Mouse (Mus musculus) thymus, adult 18-20 months (tissue): ENCODE measurements around the gene Gm20498.
A peak's percentile ranks its signal among the peaks of the same experiment; 100 is the strongest.
"Not testable (repeated sequence)": the region's sequence is repeated elsewhere in the genome, so short reads cannot be mapped to it uniquely, and the experiment has no call there.

Experiments used
- DNase-seq, 2 experiments: peaks; one replicate each; pipeline ENCODE4 v3.0.0; 2022; ENCODE audit warnings: mixed read lengths in 2 of 2

The Gm20498 gene

GRCm38 (mm10) chr12:81532316-81533028 lies at the start of gene Gm20498, which contains the start of gene Synj2bp:
Gene Gm20498, minus strand, starts transcription at chr12:81532905.
Gene Synj2bp, minus strand, starts transcription at chr12:81532911.
- peak; percentile 78 to 80 for DNase-seq

- no peak for DNase-seq
Observed at GRCm38 (mm10) chr12:81568374-81568773, 35.7 kb upstream of the Gm20498 start, which contains the start of gene Adam21. Gene Adam21, minus strand, starts transcription at chr12:81568474.

DNA sequence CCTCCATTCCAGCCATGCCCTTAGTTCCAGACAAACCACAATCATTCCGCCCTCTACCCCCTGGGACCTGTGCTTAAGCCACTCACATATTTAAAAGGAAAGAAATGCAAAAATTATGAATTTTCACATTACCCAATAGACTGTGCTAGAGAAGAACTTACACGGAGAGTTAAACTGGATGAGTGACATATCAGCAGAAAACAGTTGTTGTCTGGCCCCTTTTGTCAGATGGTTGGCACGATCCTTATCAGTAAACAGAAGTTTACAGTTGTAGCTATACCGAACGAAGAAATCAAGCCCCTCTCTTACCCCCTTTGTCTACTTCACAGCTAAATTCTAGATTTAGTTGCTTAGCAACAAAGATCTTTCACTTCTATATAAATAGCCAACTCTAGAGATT lies 35.2 kb upstream of the Gm20498 start:
- no peak for DNase-seq

- no peak for DNase-seq
Observed at GRCm38 (mm10) chr12:81564173-81564572, 31.5 kb upstream of the Gm20498 start.

DNA sequence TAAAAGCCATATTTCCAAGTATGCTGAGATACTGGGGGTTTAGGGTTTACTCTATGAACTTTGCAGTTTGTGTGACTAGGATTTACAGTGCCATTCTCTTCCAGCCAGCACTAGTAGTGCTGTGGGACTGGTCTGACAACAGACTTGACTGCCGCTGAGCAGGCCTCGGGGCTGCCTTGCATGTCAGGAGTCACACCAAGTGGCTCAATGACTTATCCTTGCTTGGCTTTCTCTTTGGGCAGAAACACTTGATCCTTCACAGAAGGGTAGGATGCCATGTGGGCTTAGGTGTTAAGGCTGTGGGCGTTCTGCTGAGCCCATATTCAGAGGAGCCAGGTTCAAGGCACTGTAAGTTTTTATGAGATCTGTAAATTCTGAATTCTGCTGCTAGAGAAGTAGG lies 16.6 kb upstream of the Gm20498 start:
- DNase-seq: no peak

GRCm38 (mm10) chr12:81547163-81547562 lies 14.5 kb upstream of the Gm20498 start:
- DNase-seq: no peak

DNA sequence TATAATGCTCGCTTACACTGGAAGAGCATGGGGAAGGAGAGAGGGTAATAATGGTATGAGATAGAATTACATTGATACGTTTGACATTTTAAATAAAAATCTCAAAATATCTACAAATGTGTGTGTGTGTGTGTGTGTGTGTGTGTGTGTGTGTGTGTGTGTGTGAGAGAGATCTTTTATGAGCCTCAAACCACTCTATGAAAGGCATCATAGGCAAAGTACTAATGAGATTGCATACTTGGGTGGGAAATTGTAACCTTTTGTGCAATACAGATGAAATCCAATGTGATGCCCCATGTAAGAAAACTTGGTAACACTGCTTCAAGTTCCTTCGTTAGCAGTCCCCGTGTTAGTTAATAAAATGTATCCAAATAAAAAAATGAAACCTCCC lies 319 bp upstream of the Gm20498 start:
- no peak for DNase-seq

- DNase-seq: not testable (repeated sequence)
Observed at GRCm38 (mm10) chr12:81530587-81530986, 2.1 kb downstream of the Gm20498 start.

- DNase-seq: not testable (repeated sequence)
Observed at GRCm38 (mm10) chr12:81496906-81497305, 35.8 kb downstream of the Gm20498 start.

DNA sequence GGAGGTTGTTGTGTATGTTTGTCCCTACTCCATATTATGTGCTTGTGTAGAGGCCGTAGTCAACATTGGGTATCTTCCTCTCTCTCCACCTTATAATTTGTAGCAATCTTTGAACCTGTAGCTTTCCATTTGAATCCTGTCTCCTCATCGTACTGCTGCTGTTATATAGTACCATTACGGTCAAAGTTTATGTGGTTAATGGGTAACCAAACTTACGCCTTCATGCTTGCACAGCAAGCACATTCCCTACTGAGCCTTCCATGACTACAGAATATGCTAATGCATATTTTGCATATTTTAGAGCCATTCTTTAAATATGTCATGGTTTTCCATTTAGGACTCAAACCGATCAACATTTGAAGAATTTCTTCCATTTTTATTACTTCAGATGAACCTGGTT lies 42.2 kb downstream of the Gm20498 start:
- DNase-seq: no peak

DNA sequence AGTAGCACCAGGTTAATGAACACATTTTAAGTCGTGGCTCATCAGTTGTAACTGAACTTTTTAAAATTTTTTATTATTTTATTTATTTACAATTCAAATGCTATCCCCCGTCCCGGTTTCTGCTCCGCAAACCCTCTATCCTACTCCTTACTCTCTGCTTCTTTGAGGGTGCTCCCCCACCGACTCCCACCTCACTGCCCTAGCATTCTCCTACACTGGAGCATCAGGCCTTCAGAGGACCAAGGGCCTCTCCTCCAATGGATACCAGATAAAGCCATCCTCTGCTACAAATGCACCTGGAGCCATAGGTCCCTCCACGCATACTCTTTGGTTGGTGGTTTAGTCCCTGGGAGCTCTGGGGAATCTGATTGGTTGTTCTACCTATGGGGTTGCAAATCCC lies 47.4 kb downstream of the Gm20498 start:
- DNase-seq: peak in 1 of 2 experiments; percentile 11

- DNase-seq: peak; percentile 82 to 86
Observed at GRCm38 (mm10) chr12:81484727-81485191, 47.9 kb downstream of the Gm20498 start, which contains the start of gene Cox16. Gene Cox16, minus strand, starts transcription at chr12:81485127.

DNA sequence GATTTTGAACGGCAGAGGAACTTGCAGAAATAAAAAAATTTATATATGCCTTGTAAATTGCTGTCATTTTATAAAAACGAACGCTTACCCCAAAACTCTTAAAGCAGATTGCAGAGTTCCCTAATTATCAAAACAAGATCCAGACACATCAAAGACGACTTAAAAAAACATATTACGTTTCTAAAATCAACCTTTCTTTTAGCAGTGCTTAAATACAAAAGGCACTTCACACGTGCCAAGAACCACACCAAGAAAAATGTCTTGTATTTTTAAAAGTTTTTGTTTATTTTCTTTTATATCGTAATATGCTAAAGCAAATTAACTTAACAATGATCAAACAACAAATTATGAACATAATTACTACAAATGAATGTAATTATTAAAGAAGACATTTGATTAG lies 48.5 kb downstream of the Gm20498 start:
- no peak for DNase-seq

DNA sequence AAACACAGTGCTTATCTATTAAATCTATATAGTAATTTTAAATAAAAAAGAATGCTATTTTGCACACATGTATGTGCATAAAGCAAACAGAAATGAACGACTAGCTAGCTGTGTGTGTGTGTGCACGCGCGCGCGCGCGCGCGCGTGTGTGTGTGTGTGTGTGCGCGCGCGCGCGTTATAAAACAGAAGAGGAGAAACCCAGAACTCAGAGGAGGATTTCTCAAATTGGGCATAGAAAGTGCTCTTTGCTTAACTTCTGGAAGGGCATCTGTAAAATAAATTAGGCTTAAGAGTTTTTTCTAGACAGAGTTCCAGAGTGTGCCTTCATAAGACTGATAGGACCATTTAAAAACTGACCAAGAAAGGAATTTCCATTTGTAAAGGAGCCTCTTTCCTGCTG lies 49.0 kb downstream of the Gm20498 start:
- DNase-seq: no peak

- not testable (repeated sequence) for DNase-seq
Observed at GRCm38 (mm10) chr12:81459051-81459450, 73.7 kb downstream of the Gm20498 start.

DNA sequence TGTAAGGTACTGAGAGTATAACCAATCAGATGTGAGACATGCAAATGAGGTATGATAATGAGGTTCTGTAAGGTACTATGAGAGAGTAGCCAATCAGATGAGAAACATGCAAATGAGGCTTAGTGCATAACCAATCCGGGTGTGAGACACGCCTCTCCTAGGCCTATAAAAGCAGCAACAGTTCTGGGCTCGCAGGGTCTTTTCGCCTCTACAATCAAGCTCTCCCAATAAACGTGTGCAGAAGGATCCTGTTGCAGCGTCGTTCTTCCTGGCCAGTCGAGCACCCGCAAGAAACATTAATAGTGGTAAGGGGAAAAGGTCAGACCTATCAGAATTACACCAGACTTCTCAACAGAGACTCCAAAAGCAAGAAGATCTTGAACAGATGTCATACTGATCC lies 93.7 kb downstream of the Gm20498 start:
- not testable (repeated sequence) for DNase-seq

DNA sequence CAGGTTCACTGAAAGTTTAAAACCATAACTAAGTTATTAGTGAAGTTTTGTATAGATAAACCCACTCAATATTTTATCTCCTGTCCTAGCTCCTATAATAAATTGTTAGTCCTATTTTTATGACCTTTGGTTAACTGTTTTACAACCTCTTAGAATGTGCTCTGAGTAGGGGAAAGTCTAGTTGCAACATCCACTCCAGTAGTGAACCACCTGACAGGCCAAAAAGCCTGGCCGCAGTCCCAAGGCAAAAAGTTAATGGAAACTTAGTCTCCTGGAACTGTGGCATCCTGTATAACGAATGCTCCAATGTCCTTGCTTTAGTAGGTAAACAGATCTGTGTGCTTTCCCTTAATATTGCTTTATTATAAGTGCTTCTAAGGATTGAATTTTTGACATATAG lies 97.9 kb downstream of the Gm20498 start:
- DNase-seq: not testable (repeated sequence)

DNA sequence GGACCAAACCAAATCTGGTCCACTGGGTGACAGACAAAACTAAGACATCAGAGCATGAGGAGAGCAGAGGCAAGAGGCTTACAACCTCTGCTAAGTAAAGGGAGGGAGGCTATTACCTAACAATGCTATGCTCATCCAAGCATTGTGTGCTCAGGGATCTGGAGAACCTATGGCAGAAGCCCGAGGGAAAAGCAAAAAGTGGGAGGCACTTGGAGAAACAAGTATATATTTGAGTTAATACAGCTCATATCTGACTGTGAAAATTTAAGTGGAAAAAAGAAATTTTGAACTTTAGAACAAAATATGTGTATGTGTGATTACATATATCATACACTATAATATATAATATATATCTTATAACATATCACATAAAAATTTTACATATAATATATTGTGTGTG lies 110.9 kb downstream of the Gm20498 start, which contains the start of gene Adam4:
Adam4 (minus strand) TSS at position 101 of the 400 bp plus-strand sequence.
- DNase-seq: no peak

GRCm38 (mm10) chr12:81413211-81413610 lies 119.5 kb downstream of the Gm20498 start:
- DNase-seq: no peak

DNA sequence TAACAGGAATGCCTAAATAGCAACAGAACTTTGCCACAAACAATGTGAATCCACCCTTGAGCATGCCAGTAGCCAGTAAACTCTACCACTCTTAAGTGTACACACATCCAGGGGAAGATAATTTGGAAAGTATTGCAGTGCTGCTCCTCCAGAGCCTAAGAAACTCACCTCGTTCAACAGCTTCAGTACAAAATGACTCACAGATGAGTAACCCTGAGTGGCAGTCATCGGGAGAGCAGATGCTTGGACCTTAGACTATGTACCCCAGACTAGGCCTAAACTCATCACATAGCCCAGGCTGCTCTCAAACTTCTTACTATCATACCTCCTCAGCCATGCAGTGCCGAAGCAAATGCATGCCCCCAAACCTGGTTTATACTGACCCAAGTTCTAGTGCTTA lies 123.7 kb downstream of the Gm20498 start:
- DNase-seq: no peak

DNA sequence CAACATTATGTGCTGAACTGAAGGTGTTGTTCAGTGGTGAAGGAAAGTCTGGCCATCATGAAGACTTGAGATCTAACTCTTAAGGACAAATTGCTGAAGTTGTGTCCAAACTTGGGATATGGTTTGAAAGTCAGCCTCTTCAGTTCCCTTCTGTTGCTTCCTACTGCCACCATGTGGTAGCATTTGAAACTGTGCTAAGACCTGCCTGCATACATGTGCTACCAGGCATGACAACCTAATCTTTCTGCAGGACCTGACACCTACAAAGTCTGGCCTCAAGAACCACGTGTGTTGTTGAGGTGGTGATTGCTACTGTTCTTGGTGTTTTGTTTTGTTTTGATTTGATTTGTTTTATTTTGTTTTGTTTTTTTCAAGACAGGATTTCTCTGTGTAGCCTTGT lies 130.5 kb downstream of the Gm20498 start:
- no peak for DNase-seq

- not testable (repeated sequence) for DNase-seq
Observed at GRCm38 (mm10) chr12:81379364-81379763, 153.3 kb downstream of the Gm20498 start, which contains the start of gene Gm4787. Gene Gm4787, minus strand, starts transcription at chr12:81379464.

- DNase-seq: no peak
Observed at GRCm38 (mm10) chr12:81333841-81334240, 198.9 kb downstream of the Gm20498 start.

DNA sequence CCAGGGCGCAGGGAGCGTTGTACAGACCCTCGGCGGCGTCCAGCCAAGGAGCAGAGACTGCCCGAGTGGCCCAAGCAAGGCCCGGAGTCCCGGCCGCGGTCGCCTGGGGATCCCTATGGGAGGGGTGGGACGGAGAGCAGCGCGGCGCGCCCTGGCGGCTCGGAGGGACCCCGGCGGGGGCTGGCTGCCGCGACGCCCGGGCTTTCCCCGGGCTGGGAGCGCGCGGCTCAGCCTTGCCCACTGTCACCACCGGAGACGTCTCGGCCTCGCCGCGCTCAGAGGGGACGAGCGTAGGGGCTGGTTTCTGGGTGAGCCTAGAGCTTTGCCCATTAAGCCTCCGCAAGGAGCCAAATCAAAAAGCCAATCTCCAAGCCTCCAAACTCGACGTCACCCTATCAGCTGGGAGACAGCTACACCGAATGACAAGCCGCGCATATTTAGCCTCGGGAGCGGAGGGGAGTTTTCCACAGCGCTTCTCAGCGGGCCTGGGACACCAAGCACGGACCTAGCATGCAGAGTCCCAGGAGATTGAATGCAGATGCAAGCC lies 199.8 kb downstream of the Gm20498 start, which contains the start of gene Slc8a3:
Slc8a3 (minus strand) TSS at position 306 of the 547 bp plus-strand sequence.
- DNase-seq: no peak
